Mouse (Mus musculus) right cerebral cortex, postnatal 25 days (tissue): Measurements from ENCODE around the gene Spats1.
"Not testable (repeated sequence)": the region's sequence is repeated elsewhere in the genome, so short reads cannot be mapped to it uniquely, and the experiment has no call there.

Experiments
- DNase-seq: peaks from one replicate; pipeline ENCODE4 v3.0.0; 2022

Gene Spats1

DNA sequence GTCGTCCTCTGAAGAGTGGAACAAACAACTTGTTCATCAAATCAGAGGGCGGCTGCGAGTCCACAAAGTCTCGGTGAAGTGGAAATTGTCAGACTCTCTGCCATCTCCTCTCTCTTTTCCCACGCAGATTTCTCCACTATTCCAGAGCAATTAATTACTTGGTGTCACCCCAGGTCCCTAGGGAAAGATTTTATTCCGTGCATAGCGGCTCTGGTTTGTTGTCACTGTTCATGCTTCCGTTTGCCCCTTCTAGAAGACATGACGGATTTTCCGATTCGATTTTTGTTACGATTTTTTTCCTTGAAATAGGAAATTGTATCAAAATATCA, 41.0 kb downstream of the Spats1 start:
- DNase-seq: no peak

DNA sequence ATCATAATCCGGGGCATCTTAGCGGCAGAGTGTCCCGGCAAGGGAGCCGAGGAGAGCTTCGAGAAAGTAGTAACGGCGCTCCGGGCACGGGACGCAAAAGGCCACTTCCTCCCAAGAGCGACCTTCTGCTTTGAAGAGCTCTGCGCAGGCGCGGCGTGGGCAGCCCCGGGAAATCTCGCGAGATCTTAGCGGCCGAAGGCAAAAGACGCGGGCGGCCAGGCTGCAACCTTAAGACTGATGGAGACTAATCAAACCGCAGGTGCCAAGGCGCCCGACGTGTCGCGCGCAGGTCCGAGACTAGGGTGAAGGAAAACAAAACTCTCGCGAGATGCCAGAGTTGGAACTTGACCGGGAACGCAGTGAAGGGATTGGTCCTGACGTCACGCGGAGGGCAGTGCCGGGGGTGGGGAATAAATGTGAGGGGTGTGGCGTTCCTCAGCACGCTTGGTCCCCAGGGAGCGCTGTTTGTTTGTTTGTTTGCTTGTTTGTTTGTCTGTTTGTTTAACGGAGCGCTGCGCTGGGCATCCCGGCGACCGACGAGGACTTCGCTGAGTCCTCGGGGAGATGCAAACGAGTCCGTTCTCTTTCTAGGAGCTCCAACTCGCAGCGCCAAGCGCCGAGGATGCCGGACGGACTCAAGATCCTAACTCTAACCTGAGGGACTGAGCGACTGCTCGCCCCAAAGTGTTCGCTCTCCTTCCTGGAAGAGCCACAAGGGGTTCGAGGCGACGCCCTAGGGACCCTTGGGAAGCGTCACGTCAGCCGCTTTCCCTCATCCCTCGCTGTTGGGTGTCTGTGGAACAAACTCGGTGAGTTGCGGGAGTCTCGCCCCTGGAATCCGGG, 41.6 kb downstream of the Spats1 start, which contains the start of gene Cdc5l:
Gene Cdc5l, minus strand, starts transcription at position 319 of the 843 bp plus-strand sequence.
- peak; percentile 95 for DNase-seq

DNA sequence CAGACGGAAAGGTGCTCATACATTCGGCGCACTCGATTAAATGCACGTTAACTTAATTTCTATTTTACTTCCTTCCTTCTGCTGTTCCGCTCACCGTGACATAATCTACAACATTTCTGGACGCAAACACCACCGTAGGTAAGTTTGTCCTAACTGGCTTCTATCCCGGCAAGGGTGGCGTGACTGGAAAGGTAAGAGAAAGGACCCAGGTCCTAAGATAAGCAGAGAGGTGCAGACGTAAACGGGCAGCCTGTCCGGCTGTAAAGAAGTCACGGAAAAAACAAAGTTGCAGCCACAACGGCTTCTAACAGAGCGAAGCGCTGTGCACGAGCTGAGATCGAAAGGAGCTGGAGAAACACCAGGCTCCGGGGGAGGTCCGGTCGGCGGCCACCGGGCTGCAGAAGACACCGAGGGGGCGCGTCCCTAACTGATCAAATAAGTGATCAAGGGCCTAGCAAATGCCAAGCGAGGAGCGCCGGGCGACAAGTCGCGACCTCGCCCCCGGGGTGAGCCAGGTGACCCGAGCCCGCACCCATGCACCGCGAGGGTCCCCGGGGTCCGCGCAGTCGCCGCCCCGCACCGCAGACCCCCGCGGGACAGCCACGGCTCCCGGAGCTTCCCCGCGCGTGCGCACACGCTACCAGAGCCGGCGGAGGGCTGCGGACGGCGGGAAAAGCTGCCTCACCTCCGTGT, 42.4 kb downstream of the Spats1 start:
- DNase-seq: no peak

DNA sequence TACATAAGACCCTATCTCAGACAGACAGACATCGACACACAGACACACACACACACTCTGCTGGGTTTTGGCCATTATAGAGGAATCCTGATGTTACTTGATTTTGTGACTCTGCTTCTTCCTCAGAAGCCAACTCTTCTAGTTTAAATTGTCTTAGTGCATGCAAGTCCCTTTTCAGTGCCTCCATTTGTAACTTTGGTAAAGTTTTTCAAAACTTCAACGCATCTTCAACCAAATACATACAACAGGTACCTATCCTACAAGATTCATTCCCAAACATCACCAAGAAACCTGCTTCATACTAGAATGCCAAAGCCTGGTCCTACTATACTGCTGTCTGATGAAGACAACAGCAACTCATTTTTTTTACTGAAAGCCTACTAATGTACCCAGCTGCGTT, 43.2 kb downstream of the Spats1 start:
- no peak for DNase-seq

DNA sequence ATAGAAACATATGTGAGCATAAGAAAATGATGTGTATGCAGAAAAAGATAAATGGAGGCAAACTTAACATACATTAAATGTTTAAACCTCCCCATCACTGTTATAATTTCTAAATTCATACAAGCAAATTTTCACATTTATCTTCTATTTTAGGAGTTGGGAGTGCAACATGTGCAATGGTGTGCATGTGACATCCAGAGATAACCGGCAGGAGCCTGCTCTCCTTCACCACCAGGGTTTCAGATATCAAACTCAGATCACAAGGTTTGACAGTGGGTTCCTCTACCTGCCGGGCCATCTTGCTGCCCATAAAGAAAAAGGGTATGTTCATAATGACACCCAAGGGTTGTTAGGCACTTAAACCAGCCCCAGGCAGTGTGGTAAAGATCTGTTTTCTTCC, 57.8 kb downstream of the Spats1 start:
- no peak for DNase-seq

DNA sequence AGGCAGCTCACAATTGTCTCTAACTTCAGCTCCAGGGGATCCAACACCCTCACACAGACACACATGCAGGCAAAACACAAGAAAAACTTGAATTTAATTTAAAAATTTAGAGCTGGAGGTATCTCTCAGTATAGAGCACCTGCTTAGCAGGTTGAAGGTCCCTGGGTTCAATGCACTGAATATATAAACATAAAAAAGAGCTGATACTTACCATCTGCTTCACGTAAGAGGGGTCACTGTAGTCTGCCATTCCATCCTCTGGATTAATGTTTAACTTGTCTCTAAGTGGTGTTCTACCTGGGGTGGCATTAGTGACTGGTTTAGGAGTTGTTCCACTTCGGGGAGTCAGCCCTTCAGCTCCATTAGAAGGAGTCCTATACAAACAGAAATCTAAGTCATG, 63.6 kb downstream of the Spats1 start:
- not testable (repeated sequence) for DNase-seq

DNA sequence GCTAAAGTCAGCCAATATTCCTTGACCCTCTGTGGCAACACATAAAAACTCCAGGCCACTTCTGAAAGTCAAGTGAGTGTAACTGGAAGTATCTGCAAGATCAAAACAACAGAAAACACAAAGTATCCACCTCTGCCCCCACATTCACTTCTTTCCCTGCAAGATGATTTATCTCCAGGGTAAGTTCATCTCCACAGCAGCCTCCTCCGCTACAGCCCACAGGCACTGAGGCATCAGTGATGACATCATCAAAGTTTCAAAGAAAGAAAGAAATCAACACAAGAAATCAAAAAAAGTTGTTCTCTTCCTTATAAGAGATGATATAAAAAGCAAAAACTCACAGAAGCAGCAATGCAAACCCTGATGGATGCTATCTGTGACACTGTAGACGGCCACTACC, 66.5 kb downstream of the Spats1 start:
- DNase-seq: no peak

DNA sequence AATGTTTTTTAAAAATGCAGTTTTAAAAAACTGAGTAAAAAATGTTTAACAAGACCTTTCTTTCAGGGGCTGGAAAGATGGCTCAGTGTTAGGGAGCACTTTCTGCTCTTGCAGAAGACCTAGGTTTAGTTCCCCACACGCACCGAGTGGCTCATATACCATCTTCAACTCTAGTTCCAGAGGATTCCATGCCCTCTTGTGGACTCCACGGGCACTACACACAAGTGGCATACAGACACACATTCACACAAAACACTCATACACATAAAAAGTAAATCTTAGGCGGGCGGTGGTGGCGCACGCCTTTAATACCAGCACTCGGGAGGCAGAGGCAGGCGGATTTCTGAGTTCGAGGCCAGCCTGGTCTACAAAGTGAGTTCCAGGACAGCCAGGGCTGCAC, 68.9 kb downstream of the Spats1 start:
- DNase-seq: no peak

DNA sequence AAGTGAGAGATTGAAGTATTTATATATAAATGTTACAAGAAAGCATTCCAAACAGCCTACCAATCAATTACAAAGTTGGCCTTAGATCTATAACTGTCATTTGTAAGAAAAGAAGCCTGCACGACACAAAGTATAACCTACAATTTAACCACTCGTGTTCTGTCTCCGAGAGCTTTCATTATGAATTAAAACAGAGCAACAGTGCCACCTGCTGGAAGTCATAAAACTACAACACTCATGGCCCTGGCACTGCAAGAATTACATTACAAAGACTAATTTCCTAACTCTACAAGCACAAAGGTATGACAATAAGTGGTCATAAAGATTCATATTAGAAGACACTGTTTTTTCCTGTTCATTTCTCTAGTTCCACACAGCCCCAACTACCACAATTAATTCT, 72.0 kb downstream of the Spats1 start:
- no peak for DNase-seq

DNA sequence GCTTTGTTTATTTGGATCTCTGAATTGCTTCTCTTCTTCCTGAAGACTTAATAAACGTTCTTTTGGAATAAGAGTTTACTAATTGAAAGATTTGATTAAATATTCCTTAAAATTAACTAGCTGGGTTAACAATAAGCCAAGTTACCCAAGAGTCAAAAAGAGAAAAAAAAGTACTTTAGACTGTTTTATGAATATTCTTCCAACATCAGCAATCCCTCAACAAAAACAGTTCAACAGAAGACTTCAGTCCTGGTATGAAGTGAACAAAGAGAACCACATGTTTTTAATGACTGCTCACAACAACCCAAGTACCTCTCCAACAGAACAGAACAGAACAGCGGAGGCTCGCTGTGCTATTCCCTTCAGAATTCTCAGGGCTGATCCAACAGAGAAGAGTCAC, 72.6 kb downstream of the Spats1 start:
- no peak for DNase-seq

DNA sequence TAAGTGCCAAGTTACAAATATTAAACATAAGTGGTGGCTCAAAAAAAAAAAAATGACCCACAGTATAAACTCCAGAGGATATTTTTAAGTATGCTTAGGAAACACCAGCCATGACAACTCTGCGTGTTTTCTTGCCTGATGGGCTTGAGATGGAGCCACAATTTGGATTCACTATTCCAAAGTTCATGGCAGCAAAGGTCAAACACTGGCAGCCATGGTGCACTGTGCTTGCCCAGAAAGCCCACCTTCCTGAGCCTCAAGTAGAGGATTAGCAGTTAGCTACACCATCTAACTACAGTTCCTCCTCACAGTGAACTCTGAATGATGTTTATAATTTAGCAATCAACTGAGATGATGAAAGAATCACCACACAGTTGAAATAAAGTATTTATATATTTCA, 73.1 kb downstream of the Spats1 start:
- no peak for DNase-seq

DNA sequence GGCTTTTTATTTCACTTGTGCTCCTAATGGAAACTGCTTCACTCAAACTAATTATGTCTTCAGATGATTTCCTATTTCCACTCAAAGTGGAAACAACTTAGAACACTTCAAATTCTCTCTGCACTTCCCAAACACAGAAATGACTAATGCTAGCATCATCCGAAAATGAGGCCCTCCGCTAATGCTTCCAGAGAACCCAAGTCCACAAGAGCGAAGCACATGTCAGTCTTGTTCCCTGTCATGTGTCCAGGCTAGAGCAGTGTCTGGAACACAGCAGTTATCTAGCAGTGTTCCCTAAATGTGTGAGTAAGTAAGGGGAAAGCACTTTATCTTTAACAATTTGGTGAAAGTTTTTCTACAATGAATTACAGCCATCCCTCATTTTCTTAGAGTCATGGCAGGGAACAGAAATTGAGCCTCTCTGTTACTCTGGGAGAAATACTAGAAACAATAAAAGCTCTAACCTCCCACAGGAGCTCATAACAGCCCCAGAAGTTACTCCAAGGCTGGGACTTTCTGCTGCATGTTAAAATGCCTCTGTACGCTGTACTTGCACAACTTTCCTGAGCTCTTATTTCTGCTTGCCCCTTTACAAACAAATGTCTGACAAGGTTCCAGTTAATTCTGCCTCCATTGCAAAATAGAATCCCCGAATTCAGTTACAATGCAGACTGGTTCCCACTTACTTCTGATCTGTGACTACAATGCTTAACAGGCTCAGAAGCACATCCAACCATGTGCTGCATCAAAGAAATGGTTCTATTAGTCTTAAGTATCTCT, 73.9 kb downstream of the Spats1 start:
- DNase-seq: no peak

DNA sequence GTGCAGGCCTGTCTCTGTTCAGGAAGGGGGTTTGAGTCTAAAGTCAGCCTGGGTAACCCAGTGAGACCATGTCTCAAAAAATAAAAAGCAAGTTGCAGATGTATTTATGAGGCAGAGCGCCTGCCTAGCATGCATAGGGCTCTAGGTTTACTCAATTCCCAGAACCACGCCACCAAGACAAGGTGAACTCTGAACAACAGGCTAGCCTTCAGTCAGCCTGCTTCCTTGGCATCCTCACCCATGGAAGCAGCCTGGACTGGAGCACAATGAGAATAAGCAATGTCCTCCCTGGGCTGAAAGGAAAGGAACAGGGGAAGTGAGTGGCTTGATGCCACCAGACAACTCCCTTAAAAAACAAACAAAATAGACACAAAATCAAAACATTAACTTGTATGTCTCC, 77.2 kb downstream of the Spats1 start:
- DNase-seq: no peak

DNA sequence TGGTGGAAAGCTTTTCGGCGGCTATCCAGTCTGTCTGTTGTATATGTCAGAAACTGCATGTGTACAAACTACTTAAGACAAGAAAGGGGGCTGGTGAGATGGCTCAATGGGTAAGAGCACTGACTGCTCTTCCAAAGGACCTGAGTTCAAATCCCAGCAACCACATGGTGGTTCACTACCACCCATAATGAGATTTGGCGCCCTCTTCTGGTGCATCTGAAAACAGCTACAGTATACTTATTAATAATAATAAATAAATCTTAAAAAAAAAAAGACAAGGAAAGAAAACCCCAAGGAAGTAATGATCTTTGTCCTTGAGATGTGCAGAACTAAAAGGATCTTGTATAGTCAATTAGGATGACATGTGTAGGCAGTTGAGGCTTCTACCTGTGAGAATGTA, 77.7 kb downstream of the Spats1 start:
- no peak for DNase-seq

DNA sequence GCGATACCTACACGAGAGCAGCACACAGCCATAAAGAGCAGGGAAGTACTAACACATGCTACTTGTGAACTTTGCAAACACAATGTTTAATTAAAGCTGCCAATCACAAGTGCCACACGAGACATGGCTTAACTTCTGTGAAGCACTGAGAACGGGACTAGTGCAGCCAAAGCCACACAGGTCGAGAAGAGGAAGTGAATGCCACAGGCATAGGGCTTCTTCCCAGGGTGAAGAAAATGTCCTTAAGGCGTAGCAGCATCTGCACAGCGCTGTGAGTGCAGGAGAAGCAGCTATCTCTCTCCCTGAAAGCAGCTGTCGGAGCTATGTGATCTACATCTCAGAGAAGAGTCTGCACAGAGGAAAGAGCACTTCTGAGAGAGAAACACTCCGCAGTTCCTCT, 80.6 kb downstream of the Spats1 start:
- DNase-seq: no peak

DNA sequence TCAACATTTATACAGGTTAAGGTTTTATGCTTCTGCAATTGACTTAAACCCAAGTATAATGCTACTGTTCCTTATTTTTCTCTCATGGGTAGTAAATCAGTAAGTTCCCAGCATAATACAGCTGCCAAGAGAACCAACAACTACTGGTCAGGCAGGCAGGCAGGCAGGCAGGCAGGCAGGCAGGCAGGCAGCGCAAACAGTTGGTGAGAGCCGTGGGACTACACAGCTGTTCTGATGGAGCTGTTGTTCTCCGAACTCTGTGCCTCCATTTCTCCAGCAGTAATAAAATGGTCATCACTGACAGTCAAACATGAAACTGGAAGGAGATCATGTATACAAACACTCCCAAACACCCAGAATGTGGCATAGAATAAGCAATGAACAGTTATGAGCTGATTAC, 81.5 kb downstream of the Spats1 start:
- no peak for DNase-seq
